Comparison of ENCODE assay signal across 8 mouse cellular contexts in genomic region chr6:28260425-28261191, GRCm38 (mm10).
DNase-seq lines count a peak whose midpoint lies in the region; ATAC-seq lines count a peak whose summit lies in the region.

No protein-coding gene starts in this region.

- peaks cover 9% of the 10 kb centered on the region for H3K27me3 ChIP-seq in forebrain, embryonic 10.5 days (ENCODE audit: poor library complexity, severe bottlenecking)
- H3K27me3 ChIP-seq in hindbrain, embryonic 15.5 days, result no peaks in the 10 kb centered on the region
- no peaks in the 10 kb centered on the region for H3K27me3 ChIP-seq in limb, embryonic 15.5 days
- no peaks in the 10 kb centered on the region for H3K27me3 ChIP-seq in midbrain, embryonic 16.5 days (ENCODE audit: control insufficient read depth, insufficient read depth, low read depth, low read length)
- H3K27me3 ChIP-seq in stomach, embryonic 14.5 days (ENCODE audit: control insufficient read depth, insufficient read depth, low read length), result no peaks in the 10 kb centered on the region

- 1% methylated on average over 64 of the region's 64 CpGs for WGBS in forebrain, embryonic 10.5 days
- WGBS in hindbrain, embryonic 15.5 days, result 1% methylated on average over 46 of the region's 64 CpGs
- WGBS in limb, embryonic 15.5 days, result 2% methylated on average over 62 of the region's 64 CpGs
- under 1% methylated on average over 55 of the region's 64 CpGs for WGBS in midbrain, embryonic 16.5 days
- 1% methylated on average over 63 of the region's 64 CpGs for WGBS in stomach, embryonic 14.5 days

- H3K9ac ChIP-seq in hindbrain, embryonic 15.5 days, result peak overlapping the region; percentile 79
- H3K9ac ChIP-seq in limb, embryonic 15.5 days, result peak overlapping the region; percentile 66
- peak overlapping the region; percentile 80 for H3K9ac ChIP-seq in midbrain, embryonic 16.5 days (ENCODE audit: low read depth, low read length)
- peak overlapping the region; percentile 72 for H3K9ac ChIP-seq in stomach, embryonic 14.5 days (replicated peaks; ENCODE audit: low read depth, low read length)

- H3K4me2 ChIP-seq in hindbrain, embryonic 15.5 days, result peak overlapping the region; percentile 92
- H3K4me2 ChIP-seq in limb, embryonic 15.5 days, result peak overlapping the region; percentile 85
- H3K4me2 ChIP-seq in midbrain, embryonic 16.5 days (ENCODE audit: low read length), result peak overlapping the region; percentile 97
- H3K4me2 ChIP-seq in stomach, embryonic 14.5 days (replicated peaks; ENCODE audit: low read depth, low read length), result peak overlapping the region; percentile 85

- ATAC-seq in hindbrain, embryonic 15.5 days (ENCODE audit: low FRiP score, low read depth), result peak; percentile 25
- no peak for ATAC-seq in limb, embryonic 15.5 days (ENCODE audit: insufficient number of reproducible peaks, low FRiP score, low TSS enrichment, low read depth)
- no peak; the same call in 1 of the 2 replicates for ATAC-seq in midbrain, embryonic 16.5 days
- peak; percentile 33; the same call in 1 of the 2 replicates for ATAC-seq in stomach, embryonic 14.5 days (ENCODE audit: insufficient number of reproducible peaks, insufficient read depth, low FRiP score, low read depth)

- H3K9me3 ChIP-seq in forebrain, embryonic 10.5 days, result no peaks in the 10 kb centered on the region
- H3K9me3 ChIP-seq in hindbrain, embryonic 15.5 days, result no peaks in the 10 kb centered on the region
- no peaks in the 10 kb centered on the region for H3K9me3 ChIP-seq in limb, embryonic 15.5 days
- no peaks in the 10 kb centered on the region for H3K9me3 ChIP-seq in midbrain, embryonic 16.5 days (replicated peaks; ENCODE audit: control insufficient read depth, low read length, poor library complexity, severe bottlenecking)
- no peaks in the 10 kb centered on the region for H3K9me3 ChIP-seq in stomach, embryonic 14.5 days (ENCODE audit: control insufficient read depth, low read depth, low read length)

- peak overlapping the region; percentile 93 for H3K4me3 ChIP-seq in forebrain, embryonic 10.5 days
- peak overlapping the region; percentile 96 for H3K4me3 ChIP-seq in hindbrain, embryonic 15.5 days
- H3K4me3 ChIP-seq in limb, embryonic 15.5 days, result peak overlapping the region; percentile 96
- peak overlapping the region; percentile 98 for H3K4me3 ChIP-seq in midbrain, embryonic 16.5 days (ENCODE audit: low read depth, low read length)
- peak overlapping the region; percentile 85 for H3K4me3 ChIP-seq in stomach, embryonic 14.5 days (ENCODE audit: low read depth, low read length)

- peak; percentile 89 for DNase-seq in heart, adult 11 months
- DNase-seq in heart, adult 8-10 months (ENCODE audit: low spot score), result no peak
- DNase-seq in c-Kit-negative CD71-positive TER-119-positive erythroid progenitor cells, embryonic 14.5 days (ENCODE audit: low read depth, low spot score), result peak; percentile 49
- DNase-seq in forebrain, embryonic 10.5 days (ENCODE audit: extremely low spot score, low spot score), result peak; percentile 33

- H3K4me1 ChIP-seq in forebrain, embryonic 10.5 days, result peaks cover 15% of the 10 kb centered on the region
- H3K4me1 ChIP-seq in hindbrain, embryonic 15.5 days (replicated peaks), result peaks cover 13% of the 10 kb centered on the region
- peaks cover 11% of the 10 kb centered on the region for H3K4me1 ChIP-seq in limb, embryonic 15.5 days
- peaks cover 9% of the 10 kb centered on the region for H3K4me1 ChIP-seq in midbrain, embryonic 16.5 days (ENCODE audit: control insufficient read depth, insufficient read depth, low read length)
- H3K4me1 ChIP-seq in stomach, embryonic 14.5 days (ENCODE audit: control insufficient read depth, insufficient read depth, low read length), result no peaks in the 10 kb centered on the region

- H3K27ac ChIP-seq in forebrain, embryonic 10.5 days, result peak overlapping the region; percentile 92
- H3K27ac ChIP-seq in hindbrain, embryonic 15.5 days (replicated peaks), result peak overlapping the region; percentile 87
- peak overlapping the region; percentile 88 for H3K27ac ChIP-seq in limb, embryonic 15.5 days
- peak overlapping the region; percentile 85 for H3K27ac ChIP-seq in midbrain, embryonic 16.5 days (ENCODE audit: low read length)
- peak overlapping the region; percentile 85; the same call in 1 of the 2 replicates for H3K27ac ChIP-seq in stomach, embryonic 14.5 days (ENCODE audit: low read length)

- H3K36me3 ChIP-seq in forebrain, embryonic 10.5 days (replicated peaks), result peaks cover 31% of the 10 kb centered on the region
- H3K36me3 ChIP-seq in hindbrain, embryonic 15.5 days, result peaks cover 8% of the 10 kb centered on the region
- H3K36me3 ChIP-seq in limb, embryonic 15.5 days, result peaks cover 9% of the 10 kb centered on the region; the same call in 1 of the 2 replicates
- no peaks in the 10 kb centered on the region for H3K36me3 ChIP-seq in midbrain, embryonic 16.5 days (ENCODE audit: control insufficient read depth, insufficient read depth, low read length)
- peaks cover 15% of the 10 kb centered on the region; the same call in 1 of the 2 replicates for H3K36me3 ChIP-seq in stomach, embryonic 14.5 days (ENCODE audit: control insufficient read depth, insufficient read depth, low read length)

Comparison
In these comparisons a context has a peak if more than half of its experiments do, and no peak if none do; other contexts are left out.
1. ATAC-seq: peak in hindbrain, embryonic 15.5 days (single experiment) and stomach, embryonic 14.5 days (single experiment); none in limb, embryonic 15.5 days (single experiment) and midbrain, embryonic 16.5 days (single experiment).
2. Peak in every context shown above with its lines, with median percentiles within 50 percentile points of each other: H3K27ac ChIP-seq, H3K4me3 ChIP-seq, H3K4me2 ChIP-seq and H3K9ac ChIP-seq.